Mouse (Mus musculus) left cerebral cortex, postnatal 10 days (tissue): ENCODE results near the gene Ska3. TPM values are rescaled to one million over a fixed set of nuclear protein-coding genes. Genes with fewer than 3 reads are reported as not detected.

Experiments used
- DNase-seq, 2 experiments: peaks; one replicate each; pipeline ENCODE4 v3.0.0; 2021 to 2022; ENCODE audit warnings: low spot score in 2 of 2, mixed read lengths in 1 of 2; ENCODE audit errors: extremely low spot score in 1 of 2
- intact Hi-C: fragments of 180-260 bp; cut with DNase I; formaldehyde crosslinking; loops from one replicate; pipeline ENCODE4 v1.15.1; 2025
- microRNA-seq: library from miRNA; unstranded; fragments of <30 nt; microRNA quantifications from one replicate; pipeline ENCODE4 v1.2.0, GENCODE M21; 2022
- total RNA-seq, 2 experiments: library from RNA; stranded (reverse); gene quantifications; 2 replicates each; pipeline ENCODE4 v1.2.3; 2021

Ska3 gene
- total RNA-seq, 2 experiments from 2014 or later = 1.8 to 2.1 TPM

- intact Hi-C loops = no loop called here
- no peak for DNase-seq
Measured at GRCm38 (mm10) chr14:57803731-57804130, 22.3 kb downstream of the Ska3 start.

GRCm38 (mm10) chr14:57797991-57798931 lies 27.7 kb downstream of the Ska3 start, which contains the start of gene Sap18:
Gene Sap18, plus strand, starts transcription at chr14:57798180.
- intact Hi-C loops = loop anchor here (5.0 kb wide), 1 partner anchor 51 kb away; the partner anchor contains the start of gene Gm49361
- DNase-seq = peak; percentile 98

DNA sequence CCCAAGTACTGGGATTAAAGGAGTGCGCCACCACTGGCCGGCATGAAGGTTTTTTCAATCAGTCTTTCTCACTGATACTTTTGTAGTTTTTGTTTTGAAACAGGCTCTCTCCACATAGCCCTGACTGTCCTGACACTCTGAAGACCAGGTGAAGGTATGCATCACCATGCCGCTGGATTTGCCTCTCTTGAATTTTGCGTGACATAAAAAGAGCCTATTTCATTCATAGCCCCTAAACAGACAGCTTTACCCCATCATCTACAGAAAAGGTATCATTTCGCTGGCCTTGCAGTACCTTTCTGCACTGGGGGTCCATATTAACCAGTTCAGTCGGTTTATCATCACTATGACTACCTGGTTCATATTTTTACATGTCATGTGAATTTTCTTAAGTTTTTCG lies 28.4 kb downstream of the Ska3 start:
- intact Hi-C loops = loop anchor here (5.0 kb wide), 1 partner anchor 50 kb away; the partner anchor contains the start of gene Gm49361
- DNase-seq = no peak

DNA sequence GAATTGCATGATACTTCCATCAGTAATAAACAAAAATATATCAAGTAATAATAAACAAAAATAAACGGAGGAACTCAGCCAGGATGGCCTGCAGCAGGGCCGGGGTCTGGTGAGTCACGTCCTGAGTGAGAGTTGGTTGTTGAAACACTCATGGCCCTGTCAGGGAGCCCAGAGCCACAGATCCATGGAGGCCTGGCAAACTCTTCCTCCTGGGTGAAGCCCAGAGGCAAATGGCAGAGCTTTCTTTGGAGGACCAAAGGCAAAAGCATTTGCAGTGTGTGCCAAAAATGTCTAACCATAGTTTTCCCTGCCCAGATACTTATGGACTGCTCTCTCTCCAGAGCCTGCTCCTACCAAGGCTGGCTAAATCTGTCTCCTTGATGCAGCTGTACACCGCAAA lies 34.8 kb downstream of the Ska3 start:
- no peak for DNase-seq
- intact Hi-C loops = no loop called here

DNA sequence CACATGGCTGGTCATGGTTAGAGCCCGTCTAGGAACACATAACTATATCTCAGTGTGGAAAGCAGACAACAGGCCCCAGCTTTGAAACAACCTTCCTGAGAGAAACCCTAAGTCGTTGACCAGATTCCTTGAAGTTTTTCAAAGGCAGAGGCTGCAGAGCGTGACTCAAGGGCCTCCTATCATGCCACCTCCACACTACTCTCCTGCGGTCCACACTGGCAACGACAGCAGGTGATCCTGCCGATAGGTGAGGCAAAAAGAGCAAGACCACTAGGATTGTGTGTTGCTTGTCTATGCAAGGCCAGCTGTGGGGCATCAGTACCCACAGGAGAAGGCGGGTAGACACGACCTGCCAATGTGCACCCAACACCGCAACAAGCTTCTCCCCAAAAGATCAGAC lies 36.2 kb downstream of the Ska3 start:
- DNase-seq = no peak

GRCm38 (mm10) chr14:57789311-57789710 lies 36.7 kb downstream of the Ska3 start:
- intact Hi-C loops = no loop called here
- DNase-seq = no peak

More for the DNA sequence above, 36.2 kb downstream of the Ska3 start:
- intact Hi-C loops = no loop called here

DNA sequence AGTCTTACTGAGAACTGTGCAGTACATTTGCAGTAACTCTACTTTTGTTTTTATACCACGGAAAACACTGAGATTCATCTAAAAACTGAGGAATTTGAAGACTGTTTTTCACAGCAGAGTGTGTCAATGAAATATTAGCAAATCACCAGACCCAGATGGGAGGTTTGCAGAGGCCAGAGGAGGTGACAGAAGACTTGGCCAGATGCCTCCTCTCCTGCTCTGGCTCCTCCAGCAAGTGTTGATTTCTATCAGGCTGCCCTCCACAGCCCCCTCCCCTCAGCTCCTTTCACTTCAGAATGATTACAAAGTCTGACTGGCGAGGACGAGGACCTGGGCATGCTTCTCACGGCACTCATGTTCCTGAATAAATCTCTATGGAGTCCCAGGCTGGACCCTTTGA lies 38.6 kb downstream of the Ska3 start:
- no peak for DNase-seq
- intact Hi-C loops = no loop called here

DNA sequence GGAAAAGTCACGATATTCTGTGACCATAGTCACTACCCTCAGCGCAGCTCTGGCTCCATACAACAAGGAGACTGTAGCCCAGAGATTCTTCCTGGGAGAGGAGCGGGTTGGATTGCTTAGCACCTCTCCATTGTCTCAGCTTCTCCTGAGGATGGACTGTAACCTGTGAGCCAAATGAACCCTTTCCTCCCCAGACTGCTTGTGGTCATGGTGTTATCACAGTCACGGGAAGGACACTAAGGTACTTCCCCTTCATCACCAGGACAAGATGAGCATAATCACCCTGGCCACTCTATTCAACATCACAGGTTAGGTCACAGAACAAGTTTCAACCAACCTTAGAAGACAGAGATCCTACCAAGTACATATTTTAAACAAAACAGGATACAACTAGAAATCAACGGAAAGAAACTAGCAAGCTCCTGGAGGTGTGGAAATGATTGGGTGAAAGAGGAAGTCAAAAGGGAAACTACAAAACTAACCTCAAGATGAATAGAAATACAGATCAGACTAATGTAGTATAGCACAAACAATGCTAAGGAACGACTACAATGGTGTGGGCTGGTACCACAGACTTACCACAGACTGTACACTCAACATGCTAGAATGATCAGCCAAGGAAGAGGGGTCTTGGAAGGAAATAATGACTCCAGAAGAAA lies 53.7 kb downstream of the Ska3 start:
- intact Hi-C loops = no loop called here
- no peak for DNase-seq

GRCm38 (mm10) chr14:57769102-57769501 lies 56.9 kb downstream of the Ska3 start:
- intact Hi-C loops = no loop called here
- DNase-seq = no peak

- intact Hi-C loops = no loop called here
- no peak for DNase-seq
Measured at GRCm38 (mm10) chr14:57760447-57761412, 65.3 kb downstream of the Ska3 start.

DNA sequence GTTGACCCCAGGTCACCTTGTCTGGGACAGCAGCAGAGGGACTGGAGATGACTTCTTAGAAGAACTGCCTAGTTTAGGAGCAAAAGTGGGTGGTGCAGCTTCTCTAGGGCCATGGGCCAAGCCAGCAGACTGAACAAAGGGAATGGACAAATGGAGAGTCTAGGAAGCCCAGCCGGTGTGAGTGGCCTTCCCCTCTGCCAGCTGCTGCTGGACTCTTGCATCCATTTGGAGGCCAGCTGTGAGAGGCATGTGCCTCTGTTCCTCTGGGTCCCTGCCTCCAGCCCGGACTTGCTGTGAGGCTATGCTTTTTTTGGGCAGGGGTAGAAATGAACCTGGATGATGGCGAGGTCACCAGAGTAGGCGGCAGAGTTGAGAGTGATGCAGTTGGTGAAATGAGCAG lies 67.7 kb downstream of the Ska3 start, which contains the start of gene Lats2:
TSS of gene Lats2 (minus strand) at position 152 of the 400 bp plus-strand sequence.
- no peak for DNase-seq
- intact Hi-C loops = no loop called here

Small RNA genes lying within 50 kb of the gene (microRNA-seq; reads per million reads assigned to microRNA genes)
- gene Mir3077 = 2.0 reads per million

Other genes starting within 250 kb of the Ska3 start
- 10 to 100 TPM; 14.8 to 15.2 TPM for gene Xpo4, start 160.8 kb downstream of the Ska3 start, total RNA-seq
- under 1 TPM in 1 of 2 experiments, not detected in 1; 0.65 TPM for gene Gm49361, start 80.1 kb downstream of the Ska3 start, total RNA-seq
- gene Lats2, start 67.8 kb downstream of the Ska3 start, total RNA-seq = 10 to 100 TPM in 1 of 2 experiments, 1 to 10 TPM in 1; 9.6 to 14.4 TPM
- 10 to 100 TPM; 33.2 to 69.0 TPM for gene Sap18, start 28.0 kb downstream of the Ska3 start, total RNA-seq
- 10 to 100 TPM; 80.9 to 86.9 TPM for gene Mrpl57, start within 50 bp of the Ska3 start, total RNA-seq
- 10 to 100 TPM; 28.3 to 30.3 TPM for gene Zdhhc20, start 64.1 kb upstream of the Ska3 start, total RNA-seq
- 10 to 100 TPM; 34.5 to 35.4 TPM for gene Micu2, start 173.1 kb upstream of the Ska3 start, total RNA-seq
- gene Fgf9, start 244.4 kb upstream of the Ska3 start, total RNA-seq = 10 to 100 TPM; 16.4 to 16.7 TPM